Comparison of ENCODE assay signal across 1 mouse cellular context in genomic region chr6:124921539-124921938, GRCm38 (mm10).
TF ChIP-seq lines count a peak whose summit lies in the region.

No protein-coding gene starts in this region.

TF ChIP-seq in CH12.LX, 34 proteins besides CTCF, POLR2A, EP300 and RAD21 (continued from another document):
- TF ChIP-seq POLR2AphosphoS2 (IDR thresholded peaks at IDR 0.05; ENCODE audit: low read depth, low read length) (no peak), ZNF384 (IDR thresholded peaks at IDR 0.05; ENCODE audit: low read depth, low read length) (peak; percentile 94)
TF ChIP-seq in CH12.LX: peak in this region for 2.
